Mouse (Mus musculus): ENCODE data around the gene Gm8906. TPM values are rescaled to one million over a fixed set of nuclear protein-coding genes. Genes with fewer than 3 reads are reported as not detected.

Gm8906 gene
- polyA plus RNA-seq (2014; fragmentation: Illumina TruSeq; extraction: RNeasy Lipid Tissue Mini Kit (QIAGEN cat#74804); ENCODE audit: low read depth, low replicate concordance): not detected

GRCm38 (mm10) chr5:11502385-11502784 is at the start of gene Gm8906:
Gene Gm8906 (plus strand): TSS chr5:11502685.

Other genes with a start within 250 kb of the Gm8906 start
- not detected for gene Gm8890, start 246.7 kb upstream of the Gm8906 start, polyA plus RNA-seq (2014; fragmentation: Illumina TruSeq; extraction: RNeasy Lipid Tissue Mini Kit (QIAGEN cat#74804); ENCODE audit: low read depth, low replicate concordance)
- gene Speer1, start 161.2 kb upstream of the Gm8906 start, polyA plus RNA-seq (2014; fragmentation: Illumina TruSeq; extraction: RNeasy Lipid Tissue Mini Kit (QIAGEN cat#74804); ENCODE audit: low read depth, low replicate concordance): not detected
- gene Gm8897, start 86.3 kb upstream of the Gm8906 start, polyA plus RNA-seq (2014; fragmentation: Illumina TruSeq; extraction: RNeasy Lipid Tissue Mini Kit (QIAGEN cat#74804); ENCODE audit: low read depth, low replicate concordance): not detected
- not detected for gene Gm6460, start 92.2 kb downstream of the Gm8906 start, polyA plus RNA-seq (2014; fragmentation: Illumina TruSeq; extraction: RNeasy Lipid Tissue Mini Kit (QIAGEN cat#74804); ENCODE audit: low read depth, low replicate concordance)
- gene Gm8922, start 179.3 kb downstream of the Gm8906 start, polyA plus RNA-seq (2014; fragmentation: Illumina TruSeq; extraction: RNeasy Lipid Tissue Mini Kit (QIAGEN cat#74804); ENCODE audit: low read depth, low replicate concordance): not detected

Measured in liver, adult 10 weeks (tissue).